Mouse (Mus musculus) left cerebral cortex, adult 2 months (tissue): Measurements from ENCODE around the gene Kcnj14. TPM values are rescaled to one million over a fixed set of nuclear protein-coding genes. Genes with fewer than 3 reads are reported as not detected.
A peak's percentile ranks its signal among the peaks of the same experiment; 100 is the strongest.

Source experiments
- DNase-seq, 2 experiments: peaks; one replicate each; pipeline ENCODE4 v3.0.0; 2021 to 2022; ENCODE audit warnings: low spot score in 2 of 2, mixed read lengths in 1 of 2; ENCODE audit errors: extremely low spot score in 1 of 2
- H3K27ac ChIP-seq: fragments of 200-600 bp; 2 replicates; pipeline ENCODE4 v1.8.1; 2022
- H3K4me3 ChIP-seq: fragments of 200-600 bp; 2 replicates; pipeline ENCODE4 v1.8.1; 2022
- CTCF ChIP-seq: fragments of 200-600 bp; IDR thresholded peaks from 2 replicates; pipeline ENCODE4 v1.8.1; 2022; ENCODE audit warnings: antibody characterized with exemption, mild to moderate bottlenecking, moderate library complexity
- intact Hi-C: fragments of 180-260 bp; cut with DNase I; formaldehyde crosslinking; loops from one replicate; pipeline ENCODE4 v1.15.1; 2025
- long read RNA-seq, 2 experiments: library from polyadenylated mRNA; stranded (forward); transcript quantifications; one replicate each; pipeline ENCODE4 v2.0.0; 2021; ENCODE audit warnings: borderline mapping rate in 2 of 2
- total RNA-seq, 2 experiments: library from RNA; stranded (reverse); gene quantifications; 2 replicates each; pipeline ENCODE4 v1.2.3; 2021

The Kcnj14 gene
- 1 to 10 TPM; 2.3 to 2.5 TPM for total RNA-seq
- long read RNA-seq, experiment 1, partial matches to known transcripts: 5 of 9 reads
- long read RNA-seq, experiment 1, other reads (novel, unspliced or antisense): 0 of 9 reads
- long read RNA-seq, experiment 2, partial matches to known transcripts: 1 of 5 reads
- long read RNA-seq, experiment 2, other reads (novel, unspliced or antisense): 1 of 5 reads

- Histone ChIP-seq H3K27ac (no peak within 1 kb of the TSS), H3K4me3 (no peak within 1 kb of the TSS)
- intact Hi-C loops: no loop called here
- no peak for TF ChIP-seq CTCF
- no peak for DNase-seq
These were observed at the start of gene Kcnj14 for GRCm38 (mm10) chr7:45824598-45824997. TSS of gene Kcnj14 (minus strand) at chr7:45824782.

DNA sequence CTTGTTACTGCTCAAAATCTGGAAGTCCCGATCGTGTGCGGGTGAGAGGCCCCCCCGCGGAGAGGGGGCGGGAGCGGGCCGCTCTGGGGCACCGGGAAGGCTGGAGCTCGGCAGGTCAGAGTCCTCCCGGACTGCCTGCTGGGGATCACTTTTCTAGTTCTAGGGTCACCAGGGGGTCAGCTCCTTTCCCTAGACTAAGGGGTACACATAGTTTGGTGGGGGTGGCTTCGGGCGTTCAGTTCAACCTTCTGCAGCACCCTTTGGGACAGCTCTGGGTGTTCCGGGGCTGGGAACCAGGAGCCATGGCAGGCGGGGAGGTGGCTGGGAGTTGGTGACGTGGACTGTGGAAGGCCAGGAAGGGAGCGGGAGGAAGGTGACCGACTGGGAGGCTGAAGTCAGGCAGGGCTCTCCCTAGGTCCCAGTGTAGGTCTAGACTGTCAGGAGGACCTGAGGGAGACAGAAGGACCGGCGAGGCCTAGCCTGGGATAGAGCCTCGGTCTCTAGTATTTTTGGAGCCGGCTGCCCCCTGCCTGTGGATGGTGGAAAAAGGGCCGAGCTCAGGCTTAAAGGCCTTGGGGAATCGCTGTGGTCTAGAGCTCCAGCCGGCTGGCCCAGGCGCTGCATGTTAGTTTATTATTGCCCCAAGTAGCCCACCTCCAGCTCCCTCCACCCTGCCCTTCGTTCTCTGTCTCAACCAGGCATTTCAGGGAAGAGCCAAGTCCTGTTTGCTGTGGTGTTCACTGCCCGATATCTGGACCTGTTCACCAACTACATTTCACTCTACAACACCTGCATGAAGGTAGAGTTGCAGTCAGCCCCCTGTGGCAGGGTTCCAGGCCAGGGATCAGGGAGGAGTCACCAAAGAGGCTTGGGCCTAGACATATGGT is 48.7 kb upstream of the Kcnj14 start:
- intact Hi-C loops: loop anchor here (2.0 kb wide), 2 partner anchors 135 kb away; no protein-coding TSS in a partner anchor
- Histone ChIP-seq H3K4me3 (peak overlapping the region; percentile 69), H3K27ac (peak overlapping the region; percentile 94)
- peak; percentile 45 to 60 for DNase-seq
- peak; percentile 51 for TF ChIP-seq CTCF

- peak; percentile 97 for TF ChIP-seq CTCF
These were observed 48.0 kb upstream of the Kcnj14 start, which contains the start of gene Kdelr1 for GRCm38 (mm10) chr7:45872624-45873023. TSS of gene Kdelr1 (plus strand) at chr7:45872772.

GRCm38 (mm10) chr7:45870282-45871058 is 45.9 kb upstream of the Kcnj14 start:
- DNase-seq: no peak
- TF ChIP-seq CTCF: no peak
- intact Hi-C loops: no loop called here
- no peak overlapping the region; the same call in 1 of the 2 replicates for H3K27ac ChIP-seq
- peak overlapping the region; percentile 37 for H3K4me3 ChIP-seq

More at GRCm38 (mm10) chr7:45872624-45873023, 48.0 kb upstream of the Kcnj14 start, which contains the start of gene Kdelr1:
- H3K27ac ChIP-seq: peak within 1 kb of the TSS; percentile 94
- intact Hi-C loops: loop anchor here (1.0 to 2.0 kb wide), 3 partner anchors 63 to 136 kb away; no protein-coding TSS in a partner anchor
- peak; percentile 87 to 93 for DNase-seq
- peak within 1 kb of the TSS; percentile 69 for H3K4me3 ChIP-seq

DNA sequence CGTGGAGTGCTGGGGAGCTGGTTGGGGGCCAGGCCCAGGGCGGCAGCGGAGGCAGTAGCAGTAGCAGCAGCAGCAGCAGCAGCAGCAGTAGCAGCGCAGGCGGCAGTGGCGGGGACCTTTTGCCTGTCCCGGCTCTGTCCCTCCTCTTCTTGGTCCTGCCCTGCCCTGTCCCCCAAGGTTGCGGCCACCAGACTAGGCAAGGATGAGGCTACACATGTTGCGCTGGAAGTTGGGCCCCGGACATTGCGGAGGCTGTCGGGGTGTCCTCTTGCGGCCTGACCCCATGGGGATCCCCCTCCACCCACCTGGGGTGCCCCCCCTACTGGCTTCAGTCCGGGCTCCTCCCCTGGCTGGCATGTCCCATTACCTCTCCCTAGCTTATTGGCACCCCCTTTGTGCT is 45.2 kb upstream of the Kcnj14 start:
- Histone ChIP-seq H3K4me3 (peak overlapping the region; percentile 22; the same call in 1 of the 2 replicates), H3K27ac (no peak overlapping the region)
- intact Hi-C loops: no loop called here
- no peak for TF ChIP-seq CTCF
- no peak for DNase-seq

DNA sequence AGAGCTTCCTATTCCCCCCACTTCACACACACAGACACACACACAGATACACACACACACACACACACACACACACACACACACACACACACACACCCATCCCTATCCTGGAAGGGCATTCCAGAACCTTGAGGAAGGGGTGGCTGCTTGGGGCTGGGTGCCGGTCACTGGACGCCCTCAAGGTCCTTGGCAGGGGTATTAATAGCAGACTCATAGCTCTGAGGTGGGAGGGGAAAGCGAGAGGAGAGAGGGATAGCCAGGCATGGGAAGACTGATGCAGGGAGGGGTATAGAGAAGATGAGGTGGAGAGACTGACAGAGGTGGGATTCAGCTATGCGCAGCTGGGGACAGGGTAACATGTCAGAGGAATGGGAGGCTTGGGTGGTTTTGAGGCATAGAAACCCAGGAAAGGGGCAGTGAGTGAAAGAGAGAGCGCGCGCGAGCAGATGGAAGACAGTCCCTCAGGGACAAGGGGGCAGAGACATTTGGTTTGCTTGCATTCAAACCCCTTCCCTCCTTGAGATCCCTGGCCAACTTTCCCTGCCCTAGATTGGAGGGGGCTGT is 44.6 kb upstream of the Kcnj14 start:
- no peak for TF ChIP-seq CTCF
- no peak overlapping the region; the same call in 1 of the 2 replicates for H3K27ac ChIP-seq
- intact Hi-C loops: no loop called here
- H3K4me3 ChIP-seq: peak overlapping the region; percentile 22; the same call in 1 of the 2 replicates
- DNase-seq: no peak

GRCm38 (mm10) chr7:45867871-45868270 is 43.3 kb upstream of the Kcnj14 start:
- no peak overlapping the region for H3K4me3 ChIP-seq
- no peak overlapping the region for H3K27ac ChIP-seq
- no peak for TF ChIP-seq CTCF
- intact Hi-C loops: no loop called here
- DNase-seq: no peak

- Histone ChIP-seq H3K27ac (peak overlapping the region; percentile 30; the same call in 1 of the 2 replicates), H3K4me3 (peak overlapping the region; percentile 50)
- DNase-seq: peak; percentile 77 to 82
- intact Hi-C loops: no loop called here
- TF ChIP-seq CTCF: no peak
These were observed 41.6 kb upstream of the Kcnj14 start for GRCm38 (mm10) chr7:45865925-45866910.

- no peak for TF ChIP-seq CTCF
- no peak for DNase-seq
- no peak overlapping the region for H3K27ac ChIP-seq
- intact Hi-C loops: no loop called here
- no peak overlapping the region for H3K4me3 ChIP-seq
These were observed 39.9 kb upstream of the Kcnj14 start for GRCm38 (mm10) chr7:45864435-45864834.

DNA sequence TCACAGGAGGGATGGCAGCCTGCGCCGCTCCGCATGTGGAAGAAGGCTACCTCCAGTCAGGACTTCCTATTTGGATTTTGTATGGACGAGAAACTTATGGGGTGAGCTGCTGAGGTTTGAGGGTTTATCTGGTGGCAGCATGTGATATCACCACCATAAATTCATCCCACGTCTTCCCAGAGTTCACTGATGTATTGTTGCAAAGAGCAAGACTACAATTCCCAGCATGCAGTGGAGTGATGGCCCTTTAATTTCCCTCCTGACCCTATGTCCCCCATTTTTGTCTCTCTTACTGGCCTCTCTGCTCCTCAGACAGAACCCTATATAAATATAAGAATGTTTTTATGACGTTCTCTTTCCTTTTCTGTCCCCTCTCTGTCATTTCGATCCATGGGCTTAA is 38.2 kb upstream of the Kcnj14 start:
- DNase-seq: no peak
- H3K4me3 ChIP-seq: no peak overlapping the region

More for the DNA sequence above, 38.2 kb upstream of the Kcnj14 start:
- TF ChIP-seq CTCF: no peak
- intact Hi-C loops: no loop called here
- no peak overlapping the region for H3K27ac ChIP-seq
